Mouse (Mus musculus): Measurements from ENCODE around the gene Dnm1l.

- TF ChIP-seq POLR2A (IDR thresholded peaks at IDR 0.05; ENCODE audit: low read depth, low read length): no peak
- TF ChIP-seq UBTF (IDR thresholded peaks at IDR 0.05; ENCODE audit: low read depth, low read length): no peak
- no peak for TF ChIP-seq HCFC1 (IDR thresholded peaks at IDR 0.05; ENCODE audit: low read depth, low read length)
- no peak for TF ChIP-seq CTCF (conservative IDR thresholded peaks at IDR 0.05 in 1 of 2, IDR thresholded peaks at IDR 0.05 in 1 of 2; ENCODE audit: low read depth in 2 of 2, low read length in 2 of 2)
Measured at GRCm38 (mm10) chr16:16262436-16262835, 96.3 kb downstream of the Dnm1l start.
